Mouse (Mus musculus): ENCODE measurements at regions not wholly inside any gene's neighbourhood (a gene's known extent, or its start where the extent isn't known, plus 50 kb on each side); places are given as distances from the start of the nearest gene placed in this dataset.
A peak's percentile ranks its signal among the peaks of the same experiment; 100 is the strongest.

DNA sequence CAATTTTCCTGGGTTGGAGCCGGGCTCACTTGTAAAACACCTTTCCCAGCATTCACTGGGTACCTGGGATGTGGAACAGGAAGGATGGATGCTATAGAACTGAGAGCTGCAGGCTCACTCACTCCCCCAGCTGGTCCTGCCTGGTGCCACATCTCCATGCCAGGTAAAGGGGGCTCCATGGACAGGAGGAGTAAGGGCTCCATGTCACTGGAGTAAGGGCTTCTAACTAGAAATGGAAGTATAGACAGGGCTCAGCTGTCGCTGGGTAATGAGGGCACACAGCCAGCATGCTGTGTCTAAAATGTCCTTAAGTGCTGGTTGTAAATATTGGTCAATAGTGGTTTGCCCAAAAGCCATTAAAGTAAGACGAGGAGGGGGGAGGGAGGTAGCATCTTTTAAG, 99.4 kb upstream of the Gpr12 start:
- DNase-seq (ENCODE audit: low spot score in 2 of 2): no peak

DNA sequence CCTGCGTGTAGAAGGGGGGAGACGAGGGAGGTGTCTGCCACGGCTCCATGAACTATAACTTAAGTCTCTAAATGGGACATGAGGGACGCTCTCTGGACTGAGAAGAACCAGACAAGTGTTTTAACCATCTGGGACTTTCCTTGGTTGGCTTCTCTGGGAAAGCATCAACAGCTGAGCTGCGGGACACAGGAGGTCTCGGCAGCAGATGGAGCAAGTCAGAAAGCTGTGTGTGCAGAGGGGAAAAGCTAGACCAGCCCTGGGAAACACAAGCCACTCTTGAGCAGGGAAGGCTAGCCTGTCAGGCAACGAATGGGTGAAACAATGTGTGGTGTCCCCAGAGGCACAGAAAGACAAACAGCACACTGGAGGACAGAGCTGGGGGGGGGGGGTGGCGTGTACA, 98.5 kb upstream of the Gpr12 start:
- DNase-seq (ENCODE audit: low spot score in 2 of 2): no peak

DNA sequence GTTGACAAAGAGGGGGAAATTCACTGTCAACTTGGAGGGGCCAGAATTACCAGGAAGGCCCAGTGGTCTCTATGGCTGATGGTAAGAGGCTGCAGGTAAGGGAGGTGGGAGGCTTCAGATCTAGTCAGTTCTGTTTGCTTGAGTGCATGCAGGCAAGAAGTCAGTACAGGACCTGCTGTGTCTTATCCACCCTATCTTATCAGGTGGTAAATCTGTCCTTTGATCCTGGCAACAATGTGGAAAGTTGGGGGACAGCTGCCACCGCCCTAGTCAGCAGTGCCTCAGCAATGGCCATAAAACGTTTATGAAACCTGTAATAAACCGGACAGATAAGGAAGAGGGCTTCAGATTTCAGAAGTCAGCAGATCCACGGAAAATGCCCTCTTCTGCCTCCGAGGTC, 97.9 kb upstream of the Gpr12 start:
- no peak for DNase-seq (ENCODE audit: low spot score in 2 of 2)

DNA sequence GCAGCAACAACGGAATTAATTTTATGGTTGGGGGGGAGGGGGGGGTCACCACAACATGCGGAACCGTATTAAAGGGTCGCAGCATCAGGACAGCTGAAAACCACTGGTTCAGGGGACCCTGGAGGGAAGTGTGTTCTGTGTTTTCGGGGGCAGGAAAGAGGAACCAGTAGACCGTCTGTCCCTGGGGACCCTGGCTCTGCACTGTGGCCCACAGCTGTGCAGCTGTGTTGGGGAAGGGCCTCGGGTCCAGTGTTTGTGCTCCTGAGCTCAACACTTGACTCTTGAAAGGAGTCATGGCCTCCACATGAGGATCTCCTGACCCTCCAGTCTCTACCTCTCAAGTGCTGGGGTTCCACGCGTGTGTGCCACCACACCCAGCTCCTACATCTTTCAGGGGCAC, 96.5 kb upstream of the Gpr12 start:
- DNase-seq (ENCODE audit: low spot score in 2 of 2): no peak

DNA sequence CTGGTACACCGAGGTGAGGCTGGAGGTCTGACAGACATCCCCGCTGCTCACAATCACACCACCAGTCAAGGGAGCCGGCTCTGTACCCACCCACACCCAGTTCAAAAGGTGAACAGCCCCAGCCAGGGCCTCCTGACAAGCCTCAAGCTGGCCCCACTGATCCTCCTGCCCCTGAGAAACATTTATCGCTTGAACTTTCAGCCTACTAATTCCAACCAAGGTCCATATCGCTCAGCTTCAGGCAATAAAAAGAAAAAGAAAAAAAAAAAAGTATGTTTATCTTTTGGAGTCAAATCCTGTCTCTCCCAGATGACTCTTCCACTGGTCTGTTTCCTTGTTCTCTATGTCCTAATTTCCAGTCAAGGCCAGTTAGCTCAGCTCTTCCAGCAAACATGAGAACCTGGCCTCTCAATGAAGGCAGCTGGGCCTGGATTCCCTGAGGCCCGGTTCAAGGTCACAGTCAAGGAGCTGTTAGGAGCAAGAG, 94.2 kb upstream of the Gpr12 start:
- no peak for DNase-seq (ENCODE audit: low spot score in 2 of 2)

DNA sequence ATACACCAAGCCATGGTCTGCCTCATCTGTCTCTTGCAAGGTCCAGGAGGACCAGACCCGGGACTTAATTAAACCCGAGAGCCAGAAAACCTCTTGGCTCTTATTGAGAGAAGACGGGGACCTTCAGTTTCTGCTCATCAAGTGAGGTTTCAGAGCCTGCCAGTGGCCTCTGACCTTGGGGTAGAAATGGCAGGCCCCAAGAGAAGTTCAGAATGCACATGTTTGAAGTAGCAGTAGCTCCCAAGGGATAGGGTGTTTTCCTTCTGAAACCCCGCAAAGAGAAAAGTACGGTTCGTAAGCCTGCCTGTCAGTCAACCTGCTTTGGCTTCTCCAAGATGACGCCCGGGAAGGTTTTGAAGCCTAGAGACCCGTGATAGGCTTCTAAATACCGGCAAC, 93.7 kb upstream of the Gpr12 start:
- DNase-seq (ENCODE audit: low spot score in 2 of 2): no peak

DNA sequence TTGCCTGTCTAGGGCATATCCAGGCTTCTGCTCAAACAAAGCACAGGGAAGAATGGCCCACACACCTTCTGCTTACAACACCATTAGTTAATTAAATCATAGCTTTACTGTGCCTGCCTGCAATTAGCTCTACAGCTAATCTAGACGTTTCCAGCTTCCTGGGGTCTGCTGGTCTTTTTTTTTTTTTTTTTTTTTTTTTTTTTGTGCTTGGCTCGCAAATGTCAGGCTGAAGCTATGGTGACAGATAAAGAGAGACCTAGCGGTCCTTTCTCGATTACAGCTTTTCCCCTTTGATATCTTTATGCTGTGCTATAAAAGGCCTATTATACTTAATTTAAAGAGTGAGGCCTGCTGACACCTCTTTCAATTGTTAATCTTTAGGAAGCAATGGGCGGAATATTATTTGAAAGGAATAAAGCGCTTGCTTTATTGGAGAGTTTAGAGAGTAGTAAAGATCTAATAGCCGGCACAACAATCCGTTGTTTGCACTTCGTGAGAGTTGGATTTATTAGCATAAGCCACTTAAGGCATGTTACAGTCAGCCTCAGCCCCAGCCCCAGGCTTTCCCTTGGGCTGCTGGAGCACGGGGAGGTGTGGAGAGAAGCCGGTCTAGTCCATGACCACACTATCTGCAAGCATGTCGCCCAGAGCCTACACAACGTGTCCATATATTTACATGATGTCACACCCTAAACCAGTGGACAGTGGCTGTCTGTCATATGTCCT, 93.2 kb upstream of the Gpr12 start:
- no peak for DNase-seq (ENCODE audit: low spot score in 2 of 2)

DNA sequence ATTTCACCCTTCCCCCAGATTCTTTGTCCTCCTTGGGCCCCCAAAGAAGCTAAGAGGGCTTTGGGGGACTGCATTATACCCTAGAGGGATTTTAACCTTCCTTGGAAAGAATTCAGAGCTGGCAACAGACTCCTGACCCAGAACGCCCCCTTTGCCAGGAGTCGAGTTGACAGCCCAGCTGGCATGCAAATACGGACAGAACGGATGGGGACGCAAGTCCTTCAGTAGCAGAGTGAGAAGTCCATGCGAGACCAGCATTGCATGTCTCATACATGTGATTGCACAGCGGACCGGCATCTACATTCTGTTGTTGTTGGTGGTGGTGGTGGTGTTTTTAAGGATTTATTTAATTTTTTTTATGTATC, 92.1 kb upstream of the Gpr12 start:
- DNase-seq (ENCODE audit: low spot score in 2 of 2): no peak

DNA sequence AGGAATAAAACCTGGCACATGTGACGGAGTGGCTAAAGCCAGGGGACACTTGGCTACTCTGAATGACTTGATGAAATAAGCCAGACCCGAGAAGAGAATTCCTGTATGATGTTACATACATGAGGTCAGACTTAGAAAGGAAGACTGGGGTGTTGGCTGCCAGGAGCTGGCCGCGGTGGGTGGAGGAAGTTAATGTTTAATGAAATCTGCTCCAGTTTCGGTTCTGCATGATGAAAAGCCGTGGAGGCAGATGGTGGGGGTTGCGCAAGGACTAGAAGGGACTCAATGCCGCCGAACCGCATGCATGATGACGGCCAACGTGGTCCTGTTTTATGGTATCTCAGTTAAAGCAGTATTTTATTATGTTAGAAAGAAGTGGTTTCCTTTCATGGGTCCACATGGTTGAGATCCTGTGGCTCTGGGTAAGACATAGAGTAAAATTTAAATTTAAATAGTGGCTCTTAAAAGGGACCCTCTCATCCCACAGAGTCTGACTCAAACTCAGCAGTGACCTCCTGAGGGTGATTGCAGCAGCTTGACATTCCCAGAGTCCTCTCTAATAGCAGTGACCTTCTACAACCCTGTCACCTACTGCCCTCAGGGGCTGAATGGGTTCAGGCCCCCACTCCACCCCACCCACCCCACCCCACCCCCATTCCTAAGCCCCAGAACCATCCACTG, 91.6 kb upstream of the Gpr12 start:
- DNase-seq (ENCODE audit: low spot score in 2 of 2): no peak

DNA sequence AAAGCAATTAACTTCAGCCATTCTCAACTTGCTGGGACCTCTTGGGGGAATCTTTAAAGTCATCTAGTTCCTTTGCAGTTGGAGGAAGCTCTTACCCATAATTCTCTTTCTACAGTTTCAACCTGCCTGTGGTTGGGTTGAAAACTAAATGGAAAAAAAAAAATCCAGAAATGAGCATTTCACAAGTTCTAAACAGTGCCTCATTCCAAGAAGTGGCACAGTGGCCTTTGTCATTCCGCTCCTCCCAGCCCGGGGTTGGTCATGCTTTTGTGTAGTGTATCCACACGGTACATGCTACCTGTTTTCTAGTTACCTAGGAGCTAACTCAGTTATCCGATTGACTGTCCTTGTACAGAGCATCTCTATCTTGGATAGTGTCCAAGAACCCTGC, 90.8 kb upstream of the Gpr12 start:
- DNase-seq (ENCODE audit: low spot score in 2 of 2): no peak

DNA sequence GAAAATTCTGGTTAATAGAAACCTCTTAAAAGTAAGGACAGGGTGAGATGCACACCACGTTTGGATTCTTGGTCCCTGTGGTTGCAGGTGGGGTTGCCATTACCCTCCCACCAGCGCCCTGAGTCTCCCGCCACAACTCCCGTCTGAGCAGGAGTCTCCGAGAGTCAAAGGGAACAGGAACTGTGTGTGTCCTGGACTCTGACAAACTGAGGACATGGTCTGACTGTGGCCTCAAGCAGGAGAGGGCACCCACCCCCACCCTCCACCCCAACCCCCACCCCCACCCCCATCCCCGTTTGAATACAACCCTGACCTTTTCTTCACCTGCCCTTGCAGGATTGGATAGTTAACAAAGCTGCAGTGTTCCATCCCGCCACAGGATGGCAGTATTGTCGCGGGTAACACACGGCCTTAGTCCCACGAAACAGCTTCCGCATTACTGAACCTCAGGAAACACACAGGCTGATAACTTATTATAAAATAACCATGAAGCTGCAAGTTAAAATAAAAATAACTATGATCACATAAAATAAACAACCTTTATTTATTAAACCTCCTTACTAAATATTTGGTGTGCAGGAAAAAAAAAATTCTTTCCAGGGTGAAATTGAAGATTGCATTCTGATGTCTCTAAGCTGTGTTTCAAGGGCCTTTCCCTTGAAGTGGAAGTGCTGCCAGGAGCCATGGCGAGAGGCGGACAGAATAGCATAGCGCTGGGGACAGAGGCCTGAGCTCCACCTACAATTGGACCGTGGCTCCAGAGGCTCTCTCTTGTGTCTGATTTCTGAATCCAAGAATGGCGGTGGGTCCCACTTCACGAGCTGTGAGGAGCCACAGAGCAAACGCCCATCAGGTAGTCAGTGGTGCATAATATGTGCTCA, 90.2 kb upstream of the Gpr12 start:
- DNase-seq (ENCODE audit: low spot score in 2 of 2): peak; percentile 40 to 43

DNA sequence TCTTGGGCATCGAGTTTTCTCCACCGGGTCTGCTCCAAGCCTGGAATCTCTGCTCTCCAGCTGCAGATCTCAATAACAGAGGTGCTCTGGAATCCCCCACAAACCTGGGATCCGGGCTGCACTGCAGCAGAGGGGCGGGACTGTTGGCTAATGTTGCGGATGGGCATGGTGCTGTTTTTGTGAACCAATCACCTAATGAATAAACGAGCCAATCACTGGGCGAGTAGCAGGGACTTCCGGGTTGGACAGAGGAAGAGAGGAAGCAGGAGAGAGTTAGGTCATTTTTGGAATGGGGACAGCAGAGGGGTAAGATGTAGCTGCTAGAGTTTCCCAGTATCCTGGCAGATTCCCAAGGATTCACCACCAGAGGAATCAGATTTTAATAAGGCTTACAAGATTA, 76.7 kb upstream of the Gpr12 start:
- no peak for DNase-seq (ENCODE audit: low spot score in 2 of 2)

DNA sequence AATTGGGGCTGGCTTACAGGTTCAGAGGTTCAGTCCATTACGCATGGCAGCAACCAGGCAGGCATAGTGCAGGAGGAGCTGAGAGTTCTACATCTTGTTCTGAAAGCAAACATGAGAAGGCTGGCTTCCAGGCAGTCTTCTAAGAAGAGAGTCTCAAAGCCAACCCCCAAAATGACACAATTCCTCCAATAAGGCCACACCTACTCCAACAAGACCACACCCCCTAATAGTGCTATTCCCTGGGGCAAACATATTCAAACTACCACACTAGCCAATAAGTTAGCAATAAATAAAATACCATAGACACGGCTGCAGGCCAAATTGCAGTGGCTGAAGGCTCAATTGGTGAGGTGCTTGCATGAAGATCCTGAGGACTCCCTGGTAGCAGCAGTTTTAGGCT, 72.2 kb upstream of the Gpr12 start:
- DNase-seq (ENCODE audit: low spot score in 2 of 2): no peak

DNA sequence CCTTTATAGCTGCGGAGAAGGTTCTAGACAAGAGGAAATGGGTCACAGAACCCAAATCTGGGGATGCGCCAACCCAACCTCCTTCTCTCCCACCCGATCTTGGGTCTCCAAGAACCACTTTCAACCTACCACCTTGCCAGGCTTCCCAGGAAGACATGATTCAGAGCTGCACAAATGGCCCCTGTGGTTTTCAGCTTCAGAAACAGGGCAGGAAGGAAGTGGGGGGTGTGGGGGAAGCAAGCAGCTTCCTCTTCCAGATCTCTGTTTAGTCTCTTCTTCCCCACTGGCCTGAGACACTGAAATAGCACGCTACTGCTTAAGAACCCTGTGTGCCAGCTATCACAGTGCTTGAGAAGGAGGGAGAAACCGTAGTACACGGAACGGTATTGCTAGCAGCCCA, 70.4 kb upstream of the Gpr12 start:
- no peak for DNase-seq (ENCODE audit: low spot score in 2 of 2)

DNA sequence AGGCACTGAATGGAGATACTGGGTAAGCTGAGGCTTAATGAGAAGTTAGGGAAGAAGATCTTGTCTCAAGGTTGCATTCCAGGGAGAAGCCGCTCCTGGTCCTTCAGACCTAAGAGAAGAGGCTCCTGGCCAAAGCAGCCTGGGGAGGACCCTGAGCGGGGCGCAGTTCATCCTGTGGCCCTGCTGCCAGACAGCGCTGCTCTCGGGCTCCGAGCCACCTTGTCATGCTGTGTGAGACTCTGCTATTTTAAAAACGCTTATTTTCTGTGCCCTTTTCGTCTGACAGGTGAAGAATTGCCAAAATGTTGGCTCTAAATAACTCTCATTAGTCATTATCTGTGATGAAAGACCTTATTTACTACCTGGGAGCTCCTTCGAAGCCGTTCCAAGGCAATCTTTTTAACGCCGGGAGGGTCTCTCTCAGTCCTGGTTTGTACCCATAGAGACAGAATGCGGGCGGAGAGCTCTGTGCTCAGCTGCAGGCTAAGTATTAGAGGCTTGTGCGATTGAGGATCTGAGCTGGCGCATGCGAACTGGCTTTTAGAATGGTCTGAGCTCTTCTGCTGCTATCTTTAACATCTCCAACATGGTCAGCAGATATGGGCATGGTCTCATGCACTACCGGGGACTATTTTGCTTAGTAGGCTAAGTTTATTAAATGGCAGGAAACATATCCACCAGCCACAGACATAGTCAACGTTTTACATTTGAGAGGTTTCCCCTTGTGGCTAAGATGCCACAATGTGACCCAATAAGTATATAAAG, 68.8 kb upstream of the Gpr12 start:
- DNase-seq (ENCODE audit: low spot score in 2 of 2): no peak

DNA sequence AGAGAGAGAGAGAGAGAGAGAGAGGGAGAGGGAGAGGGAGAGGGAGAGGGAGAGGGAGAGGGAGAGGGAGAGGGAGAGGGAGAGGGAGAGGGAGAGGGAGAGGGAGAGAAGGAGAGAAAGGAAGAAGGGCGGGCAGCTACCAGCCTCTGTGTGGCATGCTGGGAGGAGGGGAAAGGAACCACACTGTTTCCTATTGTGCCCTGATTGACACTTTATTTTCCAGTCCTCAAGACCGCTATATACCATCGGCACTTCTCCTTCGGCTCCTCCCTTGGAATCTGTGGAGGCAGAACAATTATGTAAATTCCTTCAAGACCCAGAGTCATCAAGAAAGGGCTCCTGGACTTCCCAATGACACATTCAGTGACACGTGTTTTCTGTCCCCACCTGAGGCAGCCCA, 67.8 kb upstream of the Gpr12 start:
- no peak for DNase-seq (ENCODE audit: low spot score in 2 of 2)

DNA sequence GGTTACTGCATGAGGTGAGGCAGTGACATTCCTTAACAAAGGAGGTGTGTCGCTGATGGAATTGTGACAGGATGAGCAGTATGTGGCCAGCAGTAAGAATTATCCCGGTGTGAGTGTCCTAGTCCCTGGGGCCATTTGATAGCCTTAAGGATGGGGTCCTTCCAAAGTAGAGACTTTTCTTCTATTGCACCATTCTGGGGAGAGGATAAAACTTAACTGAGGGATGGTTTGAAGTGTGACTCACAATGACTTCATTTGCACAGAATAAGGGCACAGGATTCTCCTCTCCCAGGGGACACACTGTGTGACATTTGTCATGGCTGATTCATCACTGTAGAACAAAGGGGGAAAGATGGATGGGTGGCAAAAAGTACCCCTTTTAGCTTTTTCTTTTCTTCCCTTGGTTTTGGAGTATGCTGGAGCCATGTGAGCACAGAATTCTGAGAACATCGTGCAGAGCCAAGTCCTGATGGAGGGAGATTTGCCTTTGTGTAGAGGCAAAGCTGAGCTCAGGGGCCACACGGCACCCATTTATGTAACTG, 63.6 kb upstream of the Gpr12 start:
- DNase-seq (ENCODE audit: low spot score in 2 of 2): no peak

DNA sequence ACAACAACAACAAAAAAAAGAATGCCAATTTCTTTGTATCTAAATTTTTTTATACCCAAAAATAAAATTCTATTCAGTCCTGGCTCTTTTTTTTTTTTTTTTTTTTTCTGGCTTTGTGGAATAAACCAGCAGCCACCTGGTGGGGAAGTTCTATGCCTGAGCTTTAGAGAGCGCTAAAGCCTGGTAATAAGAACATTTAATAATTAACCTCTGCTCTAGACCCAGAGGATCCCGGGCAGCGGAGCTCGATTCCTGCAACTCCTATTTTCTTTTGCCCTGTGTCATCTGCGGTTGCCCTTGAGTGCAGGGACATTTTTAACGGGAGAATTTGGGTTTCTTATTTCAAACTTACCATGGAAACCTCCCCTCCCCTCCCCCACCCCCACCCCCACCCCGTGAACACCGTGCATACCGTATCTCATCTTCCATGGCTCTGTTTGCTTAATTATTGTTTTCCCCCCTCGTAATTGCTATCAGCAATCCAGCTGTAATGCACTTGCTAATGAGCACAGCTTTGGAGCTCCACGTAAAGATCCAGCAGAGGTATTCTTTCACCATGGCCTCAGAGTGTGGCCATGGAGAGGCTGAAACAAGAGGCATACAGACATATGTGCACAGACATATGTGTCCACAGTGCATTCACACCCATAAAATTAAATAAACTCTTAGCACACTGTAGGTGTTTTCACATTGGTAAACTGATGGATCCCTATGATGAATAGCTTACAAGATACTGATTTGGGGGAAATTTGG, 62.8 kb upstream of the Gpr12 start:
- DNase-seq (ENCODE audit: low spot score in 2 of 2): no peak

DNA sequence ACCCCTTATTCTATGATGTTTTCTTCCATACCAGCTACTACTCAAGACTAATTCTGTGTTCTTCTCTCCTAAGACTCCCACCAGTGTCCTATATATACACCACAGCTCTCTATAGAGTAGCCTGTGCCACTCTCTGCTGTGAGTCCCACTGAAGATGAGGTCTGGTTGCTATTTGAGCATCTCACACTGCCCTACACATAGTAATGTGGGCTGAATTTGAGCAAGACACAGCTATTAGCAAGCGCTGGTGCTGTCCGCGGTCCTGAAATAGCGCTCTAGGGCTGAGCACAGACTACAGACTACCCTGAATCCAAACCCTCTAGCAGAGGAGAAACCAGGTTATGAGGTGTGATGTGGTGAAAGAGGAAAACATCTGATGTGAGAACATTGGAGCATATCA, 59.5 kb upstream of the Gpr12 start:
- peak; percentile 42 to 56 for DNase-seq (ENCODE audit: low spot score in 2 of 2)

DNA sequence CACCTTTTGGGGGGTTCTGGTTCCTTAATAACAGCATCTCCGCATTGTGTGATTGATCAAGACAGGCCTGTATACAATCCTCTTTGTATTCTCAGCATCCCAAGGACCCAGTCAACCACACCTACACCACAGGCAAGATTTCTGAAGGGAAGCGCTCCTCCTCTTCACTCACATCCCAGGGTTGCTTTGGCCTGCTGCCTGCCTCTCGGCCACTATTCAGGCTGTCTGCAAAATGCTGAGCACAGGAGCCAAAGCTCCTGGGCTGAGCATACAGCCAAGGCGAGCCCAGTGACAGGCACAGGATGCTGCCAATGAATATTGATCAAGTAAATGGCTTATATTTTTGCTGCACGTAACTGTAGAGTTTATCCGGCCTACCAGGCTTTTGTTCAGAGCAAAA, 56.9 kb upstream of the Gpr12 start:
- DNase-seq (ENCODE audit: low spot score in 2 of 2): no peak
